In the genomic region with DNA sequence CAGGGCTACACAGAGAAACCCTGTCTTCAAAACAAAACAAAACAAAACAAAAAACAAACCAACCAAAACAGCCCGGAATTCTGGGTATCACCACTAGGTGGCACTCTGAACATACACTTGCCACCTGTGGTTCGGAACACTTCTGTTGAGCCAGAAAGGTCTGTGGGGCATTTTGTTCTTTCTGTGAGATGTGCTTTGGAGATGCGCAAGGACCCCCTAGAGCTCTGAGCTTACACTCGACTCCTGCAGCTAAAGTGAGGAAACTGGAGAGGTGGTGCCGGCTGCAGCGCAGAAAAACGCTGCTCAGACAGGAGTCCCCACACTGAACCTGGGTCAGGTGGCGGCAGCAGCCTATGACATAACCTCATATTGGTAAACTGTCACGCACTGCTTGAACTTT, we compare ENCODE assay signal across 8 mouse cellular contexts. TPM values are rescaled to one million over a fixed set of nuclear protein-coding genes. Genes with fewer than 3 reads are reported as not detected.
A peak's percentile ranks its signal among the peaks of the same experiment; 100 is the strongest.
DNase-seq lines count a peak whose midpoint lies in the region; ATAC-seq lines count a peak whose summit lies in the region.
"Had no signal": no experiment of that assay in that cellular context is flagged by ENCODE, and none has a peak within 500 bp of the region (broad histone marks: within the 10 kb centered on the region; RNA-seq: fewer than 3 reads in every experiment).

No protein-coding gene starts in this region.

- H3K36me3 ChIP-seq in forebrain, embryonic 13.5 days (ENCODE audit: poor library complexity, severe bottlenecking): no peaks in the 10 kb centered on the region
- no peaks in the 10 kb centered on the region for H3K36me3 ChIP-seq in hindbrain, embryonic 13.5 days
- H3K36me3 ChIP-seq: limb, embryonic 12.5 days had no signal

- H3K4me1 ChIP-seq in forebrain, embryonic 13.5 days: peaks cover 4% of the 10 kb centered on the region
- H3K4me1 ChIP-seq in hindbrain, embryonic 13.5 days (replicated peaks): peaks cover 5% of the 10 kb centered on the region; the same call in 1 of the 2 replicates

- no peak overlapping the region for H3K27ac ChIP-seq in forebrain, embryonic 13.5 days
- no peak overlapping the region for H3K27ac ChIP-seq in hindbrain, embryonic 13.5 days
- H3K27ac ChIP-seq: limb, embryonic 12.5 days had no signal

- no peak overlapping the region; the same call in 1 of the 2 replicates for H3K9ac ChIP-seq in forebrain, embryonic 13.5 days
- no peak overlapping the region for H3K9ac ChIP-seq in hindbrain, embryonic 13.5 days
- H3K9ac ChIP-seq: limb, embryonic 12.5 days had no signal

- H3K4me3 ChIP-seq in forebrain, embryonic 13.5 days: no peak overlapping the region
- H3K4me3 ChIP-seq in hindbrain, embryonic 13.5 days: no peak overlapping the region
- H3K4me3 ChIP-seq: limb, embryonic 12.5 days had no signal

- H3K27me3 ChIP-seq in forebrain, embryonic 13.5 days: no peaks in the 10 kb centered on the region
- H3K27me3 ChIP-seq in hindbrain, embryonic 13.5 days: 0 out of 2 replicates have a peak, but pooled peaks cover 3% of the 10 kb centered on the region

- peak; percentile 71 for ATAC-seq in forebrain, embryonic 13.5 days
- ATAC-seq in hindbrain, embryonic 13.5 days (ENCODE audit: low FRiP score): peak; percentile 47; the same call in 1 of the 2 replicates
- peak; percentile 72 for ATAC-seq in megakaryocyte, adult 5-6 weeks (ENCODE audit: poor library complexity, severe bottlenecking)

- DNase-seq in MN1 (ENCODE audit: low spot score): peak; percentile 80
- peak; percentile 69 for DNase-seq in c-Kit-positive CD71-positive TER-119-positive erythroid progenitor cells, embryonic 14.5 days (ENCODE audit: low spot score)
- peak; percentile 74 to 77 for DNase-seq in layer of hippocampus, postnatal 14 days (ENCODE audit: low spot score in 2 of 2)
- DNase-seq in right cerebral cortex, adult 18-20 months: peak; percentile 34

- no peaks in the 10 kb centered on the region for H3K9me3 ChIP-seq in forebrain, embryonic 13.5 days (replicated peaks)
- no peaks in the 10 kb centered on the region for H3K9me3 ChIP-seq in hindbrain, embryonic 13.5 days
- H3K9me3 ChIP-seq: limb, embryonic 12.5 days had no signal

- H3K4me2 ChIP-seq in forebrain, embryonic 13.5 days: peak overlapping the region; percentile 45
- peak overlapping the region; percentile 44 for H3K4me2 ChIP-seq in hindbrain, embryonic 13.5 days
- H3K4me2 ChIP-seq: limb, embryonic 12.5 days had no signal

- WGBS in forebrain, embryonic 13.5 days: 10% methylated on average over 9 of the region's 9 CpGs
- WGBS in hindbrain, embryonic 13.5 days: 15% methylated on average over 9 of the region's 9 CpGs

RNA-seq across cellular contexts. Expression of a gene that starts 43.0 kb away (rescaled TPM):
- polyA plus RNA-seq in forebrain, embryonic 13.5 days (2015; fragmentation: Nextera tagmentation; extraction: Ambion mirVana): 0.46 and 0.62 TPM in 2 replicates
- polyA plus RNA-seq in hindbrain, embryonic 13.5 days (2015; fragmentation: Nextera tagmentation; extraction: Ambion mirVana): 0.39 and 0.68 TPM in 2 replicates
- total RNA-seq in layer of hippocampus, postnatal 14 days (2021): 1 to 10 TPM; 1.8 to 2.8 TPM
- total RNA-seq in megakaryocyte, adult 5-6 weeks (2015): 0.25 and 2.7 TPM in 2 replicates
- 1.8 and 3.6 TPM in 2 replicates for total RNA-seq in megakaryocyte, adult 5-6 weeks (2017)
